Mouse (Mus musculus) MEL (cell line): ENCODE results near the gene Gm20388.

Source experiments
- MYC ChIP-seq: IDR thresholded peaks from 2 replicates; pipeline ENCODE4 v1.6.1; 2011; ENCODE audit warnings: low read depth, mild to moderate bottlenecking, low read length, improper control_type of control experiment, moderate library complexity
- TCF12 ChIP-seq: IDR thresholded peaks from 2 replicates; pipeline ENCODE4 v1.6.1; 2014; ENCODE audit warnings: low read depth, mild to moderate bottlenecking, inconsistent platforms, low read length, improper control_type of control experiment, moderate library complexity
- ZC3H11A ChIP-seq: IDR thresholded peaks from 2 replicates; pipeline ENCODE4 v1.6.1; 2012; ENCODE audit warnings: low read depth, mild to moderate bottlenecking, inconsistent platforms, low read length, improper control_type of control experiment

DNA sequence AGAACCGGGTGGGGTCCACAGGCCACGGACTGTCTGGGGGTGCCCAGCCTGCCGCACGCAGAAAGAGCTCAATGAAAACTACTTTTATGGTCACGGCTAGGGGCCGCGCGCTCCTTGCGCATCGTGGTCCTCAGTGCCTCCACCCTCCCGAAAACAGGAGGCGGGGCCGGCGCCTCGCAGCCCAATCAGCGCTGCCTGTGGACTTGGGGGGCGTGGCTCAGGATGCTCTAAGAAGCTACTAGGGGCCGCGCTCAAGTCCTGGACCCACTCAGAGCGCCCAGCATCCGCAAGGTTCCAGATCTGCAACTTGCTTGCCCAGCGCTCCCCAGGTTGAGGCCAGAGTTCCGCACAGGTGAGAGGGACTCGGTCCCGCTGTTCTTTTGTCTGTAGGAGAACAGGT, 81.6 kb downstream of the Gm20388 start, which contains the start of gene Crispld2:
- TF ChIP-seq TCF12, result no peak
- no peak for TF ChIP-seq ZC3H11A
- no peak for TF ChIP-seq MYC
